Mouse (Mus musculus) kidney, adult 9 months (tissue): ENCODE results near the gene Ubac1.

Experiments used
- DNase-seq: peaks from one replicate; pipeline ENCODE4 v3.0.0; 2022

Gene Ubac1

GRCm38 (mm10) chr2:26021561-26022257, at the start of gene Ubac1:
Gene Ubac1, minus strand, starts transcription at chr2:26021747.
- DNase-seq: peak; percentile 94

- DNase-seq: no peak
These were observed 47.0 kb upstream of the Ubac1 start for GRCm38 (mm10) chr2:26068592-26068991.

- DNase-seq: no peak
These were observed 46.6 kb upstream of the Ubac1 start for GRCm38 (mm10) chr2:26068175-26068574.

- DNase-seq: no peak
These were observed 45.0 kb upstream of the Ubac1 start for GRCm38 (mm10) chr2:26066527-26066926.

GRCm38 (mm10) chr2:26062742-26063427, 41.3 kb upstream of the Ubac1 start:
- DNase-seq: no peak

- DNase-seq: no peak
These were observed 40.7 kb upstream of the Ubac1 start for GRCm38 (mm10) chr2:26062241-26062640.

GRCm38 (mm10) chr2:26061018-26061666, 39.6 kb upstream of the Ubac1 start:
- DNase-seq: no peak

- DNase-seq: no peak
These were observed 35.5 kb upstream of the Ubac1 start for GRCm38 (mm10) chr2:26057053-26057452.

GRCm38 (mm10) chr2:26056226-26056625, 34.7 kb upstream of the Ubac1 start:
- DNase-seq: no peak

- no peak for DNase-seq
These were observed 34.2 kb upstream of the Ubac1 start for GRCm38 (mm10) chr2:26055747-26056102.

- DNase-seq: peak; percentile 75
These were observed 33.6 kb upstream of the Ubac1 start for GRCm38 (mm10) chr2:26055046-26055746.

- DNase-seq: no peak
These were observed 31.3 kb upstream of the Ubac1 start for GRCm38 (mm10) chr2:26052806-26053205.

GRCm38 (mm10) chr2:26048816-26049215, 27.3 kb upstream of the Ubac1 start:
- no peak for DNase-seq

- no peak for DNase-seq
These were observed 22.7 kb upstream of the Ubac1 start for GRCm38 (mm10) chr2:26044216-26044615.

- no peak for DNase-seq
These were observed 21.1 kb upstream of the Ubac1 start for GRCm38 (mm10) chr2:26042603-26043002.

- DNase-seq: peak; percentile 62
These were observed 19.7 kb upstream of the Ubac1 start for GRCm38 (mm10) chr2:26041163-26041810.

GRCm38 (mm10) chr2:26039951-26040350, 18.4 kb upstream of the Ubac1 start:
- no peak for DNase-seq

GRCm38 (mm10) chr2:26037386-26037785, 15.8 kb upstream of the Ubac1 start:
- DNase-seq: no peak

GRCm38 (mm10) chr2:26034344-26035050, 12.9 kb upstream of the Ubac1 start:
- no peak for DNase-seq

GRCm38 (mm10) chr2:26030288-26030687, 8.7 kb upstream of the Ubac1 start:
- DNase-seq: no peak

GRCm38 (mm10) chr2:26024138-26025075, 2.9 kb upstream of the Ubac1 start:
- peak; percentile 53 for DNase-seq
